Comparison of ENCODE assay signal across 9 mouse cellular contexts in the genomic region with DNA sequence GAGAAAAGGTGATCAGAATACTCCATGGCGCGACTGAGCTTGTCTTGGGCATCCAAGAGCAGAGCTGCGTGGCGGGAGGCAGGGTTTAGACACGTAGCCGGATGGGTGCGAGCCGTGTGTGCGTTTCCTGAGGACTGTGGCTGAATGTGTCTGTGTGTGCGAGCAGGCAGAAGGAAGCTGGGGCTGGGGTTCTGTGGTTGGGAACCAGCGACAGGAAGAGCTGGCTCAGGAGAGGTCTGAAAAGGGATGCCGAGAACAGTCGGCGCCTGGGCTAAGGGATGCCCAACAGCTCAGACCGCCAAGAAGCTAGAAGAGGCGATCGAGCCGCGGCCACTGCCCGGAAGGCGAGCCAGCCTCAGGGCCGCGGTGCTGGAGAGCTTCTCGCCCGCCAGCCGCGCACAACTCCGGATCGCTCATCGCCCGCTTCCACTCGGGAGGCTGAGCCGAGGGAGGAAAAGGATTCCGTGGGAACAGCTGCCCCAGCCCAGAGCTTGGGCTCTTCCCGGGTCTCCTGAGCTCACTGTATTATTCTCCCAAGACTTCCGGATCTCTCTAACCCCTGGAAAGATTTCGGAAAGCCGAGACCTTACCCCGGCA.
A peak's percentile ranks its signal among the peaks of the same experiment; 100 is the strongest.
DNase-seq lines count a peak whose midpoint lies in the region; ATAC-seq and TF ChIP-seq lines count a peak whose summit lies in the region.
"Had no signal": no experiment of that assay in that cellular context is flagged by ENCODE, and none has a peak within 500 bp of the region (broad histone marks: within the 10 kb centered on the region; RNA-seq: fewer than 3 reads in every experiment).

No protein-coding gene starts in this region.

- H3K27me3 ChIP-seq in spleen, adult 2 months (ENCODE audit: control insufficient read depth, insufficient read depth, low read length): peaks cover 35% of the 10 kb centered on the region
- peaks cover 12% of the 10 kb centered on the region; the same call in 1 of the 2 replicates for H3K27me3 ChIP-seq in forebrain, embryonic 14.5 days (replicated peaks; ENCODE audit: control insufficient read depth, insufficient read depth, low read length)
- H3K27me3 ChIP-seq in kidney, embryonic 15.5 days: peaks cover 80% of the 10 kb centered on the region
- H3K27me3 ChIP-seq in midbrain, embryonic 13.5 days: peaks cover 25% of the 10 kb centered on the region

- peak; percentile 62 to 68 for DNase-seq in cerebellum, postnatal 10 days
- no peak for DNase-seq in cerebellum, adult 11 months
- DNase-seq in spleen, adult 2 months (ENCODE audit: low read depth in 1 of 2, low spot score in 2 of 2): no peak
- no peak for DNase-seq in spleen, postnatal 36 days (ENCODE audit: low spot score in 2 of 2)
- DNase-seq in forebrain, embryonic 14.5 days (ENCODE audit: low spot score): peak; percentile 66
- DNase-seq in yolk sac, embryonic 10.5 days (ENCODE audit: low spot score): no peak

- TF ChIP-seq POLR2A in spleen, adult 2 months (IDR thresholded peaks at IDR 0.05; ENCODE audit: low read depth, low read length): no peak

- no peaks in the 10 kb centered on the region for H3K36me3 ChIP-seq in spleen, adult 2 months (ENCODE audit: control insufficient read depth, insufficient read depth, low read length)
- H3K36me3 ChIP-seq in forebrain, embryonic 14.5 days (ENCODE audit: control insufficient read depth, insufficient read depth, low read length): no peaks in the 10 kb centered on the region
- no peaks in the 10 kb centered on the region for H3K36me3 ChIP-seq in kidney, embryonic 15.5 days
- no peaks in the 10 kb centered on the region for H3K36me3 ChIP-seq in midbrain, embryonic 13.5 days
- H3K36me3 ChIP-seq: G1E had no signal

- WGBS in spleen, adult 2 months: 1% methylated on average over 39 of the region's 39 CpGs
- WGBS in forebrain, embryonic 14.5 days: under 1% methylated on average over 39 of the region's 39 CpGs
- under 1% methylated on average over 38 of the region's 39 CpGs for WGBS in kidney, embryonic 15.5 days
- under 1% methylated on average over 39 of the region's 39 CpGs for WGBS in midbrain, embryonic 13.5 days

- no peak overlapping the region for H3K27ac ChIP-seq in spleen, adult 2 months (ENCODE audit: insufficient read depth, low read length)
- H3K27ac ChIP-seq in forebrain, embryonic 14.5 days (ENCODE audit: low read depth, low read length): peak overlapping the region; percentile 92
- H3K27ac ChIP-seq in kidney, embryonic 15.5 days: 0 out of 2 replicates have a peak overlapping the region, but pooled peaks have one; percentile 4
- peak overlapping the region; percentile 91 for H3K27ac ChIP-seq in midbrain, embryonic 13.5 days

- no peaks in the 10 kb centered on the region for H3K9me3 ChIP-seq in forebrain, embryonic 14.5 days (replicated peaks; ENCODE audit: control insufficient read depth, low read length)
- no peaks in the 10 kb centered on the region for H3K9me3 ChIP-seq in kidney, embryonic 15.5 days (replicated peaks)
- no peaks in the 10 kb centered on the region for H3K9me3 ChIP-seq in midbrain, embryonic 13.5 days

- ATAC-seq in forebrain, embryonic 14.5 days: no peak
- ATAC-seq in kidney, embryonic 15.5 days (replicated peaks; ENCODE audit: low FRiP score): no peak
- ATAC-seq in midbrain, embryonic 13.5 days: no peak

- peak overlapping the region; percentile 93 for H3K4me2 ChIP-seq in forebrain, embryonic 14.5 days (ENCODE audit: low read length)
- peak overlapping the region; percentile 100 for H3K4me2 ChIP-seq in kidney, embryonic 15.5 days
- H3K4me2 ChIP-seq in midbrain, embryonic 13.5 days (replicated peaks): peak overlapping the region; percentile 84

- no peak for TF ChIP-seq CTCF in spleen, adult 2 months (IDR thresholded peaks at IDR 0.05; ENCODE audit: extremely low read depth, insufficient read depth, insufficient read length, insufficient replicate concordance)

- H3K4me1 ChIP-seq in spleen, adult 2 months (ENCODE audit: control insufficient read depth, insufficient read depth, insufficient read length): peaks cover 9% of the 10 kb centered on the region
- H3K4me1 ChIP-seq in forebrain, embryonic 14.5 days (ENCODE audit: control insufficient read depth, insufficient read depth, low read length): peaks cover 29% of the 10 kb centered on the region
- peaks cover 56% of the 10 kb centered on the region for H3K4me1 ChIP-seq in kidney, embryonic 15.5 days
- H3K4me1 ChIP-seq in midbrain, embryonic 13.5 days (replicated peaks): peaks cover 72% of the 10 kb centered on the region

- peak overlapping the region; percentile 90 for H3K9ac ChIP-seq in forebrain, embryonic 14.5 days (ENCODE audit: low read length)
- H3K9ac ChIP-seq in kidney, embryonic 15.5 days: peak overlapping the region; percentile 47
- H3K9ac ChIP-seq in midbrain, embryonic 13.5 days (replicated peaks): peak overlapping the region; percentile 92

- H3K4me3 ChIP-seq in spleen, adult 2 months (ENCODE audit: extremely low read depth, insufficient read depth, insufficient read length): peak overlapping the region; percentile 37; the same call in 1 of the 2 replicates
- peak overlapping the region; percentile 73 for H3K4me3 ChIP-seq in forebrain, embryonic 14.5 days (ENCODE audit: low read depth, low read length)
- H3K4me3 ChIP-seq in kidney, embryonic 15.5 days (replicated peaks): peak overlapping the region; percentile 67
- peak overlapping the region; percentile 67 for H3K4me3 ChIP-seq in midbrain, embryonic 13.5 days (replicated peaks)

Comparison
In these comparisons a context has a peak if more than half of its experiments do, and no peak if none do; other contexts are left out.
1. DNase-seq: peak in cerebellum, postnatal 10 days (2 of 2) and forebrain, embryonic 14.5 days (single experiment); none in cerebellum, adult 11 months (single experiment), spleen, adult 2 months (0 of 2), spleen, postnatal 36 days (0 of 2) and yolk sac, embryonic 10.5 days (single experiment).
2. Peak in every context shown above with its lines, with median percentiles within 50 percentile points of each other: H3K4me3 ChIP-seq, H3K4me2 ChIP-seq and H3K9ac ChIP-seq.